Mouse (Mus musculus) layer of hippocampus, postnatal 14 days (tissue): ENCODE results near the gene Ssh2. TPM values are rescaled to one million over a fixed set of nuclear protein-coding genes. Genes with fewer than 3 reads are reported as not detected.
A peak's percentile ranks its signal among the peaks of the same experiment; 100 is the strongest.

ENCODE experiments used
- DNase-seq, 2 experiments: peaks; one replicate each; pipeline ENCODE4 v3.0.0; 2021 to 2022; ENCODE audit warnings: low spot score in 2 of 2, mixed read lengths in 1 of 2
- total RNA-seq, 2 experiments: library from RNA; stranded (reverse); gene quantifications; 2 replicates each; pipeline ENCODE4 v1.2.3; 2021

The Ssh2 gene
- total RNA-seq, 2 experiments from 2014 or later: 42.1 to 43.1 TPM

DNA sequence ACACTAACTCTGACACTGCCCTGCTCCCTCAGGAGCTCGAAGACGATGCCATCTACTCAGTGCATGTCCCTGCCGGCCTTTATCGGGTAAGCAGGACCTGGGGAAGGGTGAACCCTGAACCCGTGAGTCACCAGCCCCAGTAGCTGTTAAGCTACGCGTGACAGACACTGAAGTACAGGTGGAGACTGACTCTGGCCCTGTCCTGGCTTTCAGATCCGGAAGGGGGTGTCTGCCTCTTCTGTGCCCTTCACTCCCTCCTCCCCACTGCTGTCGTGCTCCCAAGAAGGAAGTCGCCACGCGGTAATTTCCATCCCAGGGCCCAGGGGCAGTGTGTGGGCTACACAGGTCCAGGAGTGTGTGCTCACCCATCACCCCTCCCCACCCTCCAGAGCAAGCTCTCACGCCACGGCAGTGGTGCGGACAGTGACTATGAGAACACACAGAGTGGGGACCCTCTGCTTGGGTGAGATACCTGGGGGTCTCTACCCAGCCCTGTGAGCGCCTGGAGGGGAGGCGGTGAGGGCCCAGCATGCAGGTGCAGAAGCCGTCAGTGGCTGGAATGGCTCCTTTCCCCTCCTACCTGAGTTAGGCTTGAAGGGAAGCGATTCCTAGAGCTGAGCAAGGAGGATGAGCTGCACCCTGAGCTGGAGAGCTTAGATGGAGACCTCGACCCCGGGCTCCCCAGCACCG lies 289.3 kb downstream of the Ssh2 start:
- no peak for DNase-seq

DNA sequence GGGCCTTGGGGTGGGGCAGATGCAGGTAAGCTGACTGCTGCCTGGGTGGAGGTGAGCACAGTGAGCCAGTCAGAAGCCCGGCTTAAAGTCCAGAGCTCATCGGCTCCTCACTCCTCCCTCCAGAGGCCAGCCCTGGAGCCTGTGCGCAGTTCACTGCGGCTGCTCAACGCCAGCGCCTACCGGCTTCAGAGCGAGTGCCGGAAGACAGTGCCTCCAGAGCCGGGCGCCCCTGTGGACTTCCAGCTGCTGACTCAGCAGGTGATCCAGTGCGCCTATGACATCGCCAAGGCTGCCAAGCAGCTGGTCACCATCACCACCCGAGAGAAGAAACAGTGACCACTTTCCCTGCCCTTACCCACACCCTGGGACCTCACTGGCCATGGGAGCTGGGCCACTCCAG lies 290.2 kb downstream of the Ssh2 start:
- no peak for DNase-seq

DNA sequence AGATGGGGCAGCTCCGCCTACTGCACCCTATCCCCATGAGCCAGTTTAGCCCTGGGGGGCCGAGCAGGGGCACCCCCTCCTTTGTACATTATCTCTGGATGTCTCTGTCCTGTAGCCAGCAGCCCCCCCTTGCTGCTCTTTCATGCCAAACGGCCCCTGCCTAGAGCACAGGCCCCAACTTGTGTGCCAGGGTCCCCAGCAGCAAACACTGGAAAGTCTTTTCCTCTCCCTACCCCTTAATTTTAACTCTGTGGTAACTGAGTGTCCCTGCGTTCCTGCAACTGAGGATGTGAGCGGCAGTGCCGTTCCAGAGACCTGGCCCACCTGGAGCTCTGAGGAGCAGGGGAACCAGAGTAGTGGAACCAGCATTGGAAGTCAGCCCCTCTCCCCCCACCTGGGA lies 290.9 kb downstream of the Ssh2 start:
- no peak for DNase-seq

DNA sequence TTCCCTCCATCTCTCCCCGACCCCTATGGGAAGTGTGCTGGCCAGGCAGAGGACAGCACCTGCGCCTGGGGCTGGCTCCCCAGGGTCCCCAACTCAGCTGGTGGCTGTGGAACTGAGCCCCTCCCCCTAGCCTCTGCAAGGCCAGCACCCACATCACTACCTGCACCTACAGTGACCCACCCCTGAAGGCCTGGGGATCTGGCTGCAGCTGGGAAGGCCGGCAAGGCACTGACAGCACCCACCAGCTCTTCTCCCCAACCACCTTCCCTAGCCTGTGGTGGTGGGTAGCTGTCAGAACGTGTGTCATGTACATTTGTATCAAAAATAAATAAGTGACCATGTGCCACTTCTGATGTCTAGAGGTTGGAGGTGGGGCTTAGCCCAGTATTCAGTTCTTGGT lies 291.3 kb downstream of the Ssh2 start:
- no peak for DNase-seq

DNA sequence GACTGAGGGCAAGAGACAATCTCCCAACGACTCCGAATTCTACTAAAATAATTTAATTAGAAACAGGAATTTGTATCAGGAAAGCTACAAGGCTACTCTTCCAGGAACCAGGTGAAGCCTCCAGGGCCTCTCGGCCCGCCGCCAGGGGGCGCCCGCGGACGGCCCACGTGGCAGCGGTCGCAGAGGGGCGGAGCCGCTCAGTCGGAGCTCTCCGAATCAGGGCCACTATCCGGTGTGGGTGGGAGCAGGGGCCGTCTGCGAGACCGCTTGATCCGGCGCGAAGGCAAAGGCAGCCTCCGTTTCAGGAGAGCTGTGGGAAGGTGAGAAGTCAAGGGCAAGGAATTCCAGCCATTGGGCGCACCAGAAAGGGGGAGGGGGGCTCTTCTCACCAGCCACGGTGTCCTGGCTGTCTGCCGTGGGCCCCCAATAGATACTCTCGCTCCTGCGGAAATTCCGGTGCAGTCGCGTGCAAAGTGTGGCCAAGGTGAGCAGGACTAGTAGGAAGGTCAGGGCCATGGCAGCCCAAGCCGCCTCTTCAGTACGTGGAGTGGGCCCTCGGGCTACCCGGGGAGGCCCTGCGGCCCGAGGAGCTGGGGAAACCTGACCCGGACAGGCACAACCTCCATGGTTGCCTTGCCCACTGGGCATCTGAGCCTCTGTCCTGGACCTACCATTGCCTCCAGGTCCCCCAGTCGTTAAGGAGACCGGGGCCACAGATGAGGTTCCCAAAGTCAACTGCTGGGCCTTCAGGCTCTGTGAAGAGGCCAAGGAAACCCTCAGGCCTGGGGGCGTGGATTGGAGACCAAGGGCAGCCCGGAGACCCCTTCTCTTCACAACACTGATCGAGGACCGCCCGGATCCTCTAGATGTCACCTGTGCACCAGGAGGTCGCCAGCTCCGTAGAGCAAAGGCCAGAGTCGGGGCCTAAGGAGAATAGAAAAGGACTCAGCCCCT lies 292.3 kb downstream of the Ssh2 start:
- DNase-seq: peak; percentile 81 to 88

Other genes with a start within 250 kb of the Ssh2 start
- gene Slc6a4, start 217.7 kb upstream of the Ssh2 start, total RNA-seq: under 1 TPM in 1 of 2 experiments, not detected in 1; 0.37 TPM
- 10 to 100 TPM; 14.6 to 16.6 TPM for gene Nsrp1, start 137.9 kb upstream of the Ssh2 start, total RNA-seq
- gene Efcab5, start 27.3 kb upstream of the Ssh2 start, total RNA-seq: 1 to 10 TPM; 3.5 to 3.8 TPM
- gene Coro6, start 246.1 kb downstream of the Ssh2 start, total RNA-seq: 10 to 100 TPM; 11.4 to 17.0 TPM